Comparison of ENCODE assay signal across 13 mouse cellular contexts in genomic region chr11:20309044-20309443, GRCm38 (mm10). TPM values are rescaled to one million over a fixed set of nuclear protein-coding genes. Genes with fewer than 3 reads are reported as not detected.
DNase-seq lines count a peak whose midpoint lies in the region; ATAC-seq and TF ChIP-seq lines count a peak whose summit lies in the region.
"Had no signal": no experiment of that assay in that cellular context is flagged by ENCODE, and none has a peak within 500 bp of the region (broad histone marks: within the 10 kb centered on the region; RNA-seq: fewer than 3 reads in every experiment).

No protein-coding gene starts in this region.

- WGBS in heart, embryonic 14.5 days: 69% methylated on average over 5 of the region's 5 CpGs
- 80% methylated on average over 5 of the region's 5 CpGs for WGBS in heart, embryonic 12.5 days
- WGBS in limb, embryonic 14.5 days: 62% methylated on average over 5 of the region's 5 CpGs
- 90% methylated on average over 5 of the region's 5 CpGs for WGBS in limb, embryonic 10.5 days
- WGBS in hindbrain, postnatal 0 days: 47% methylated on average over 5 of the region's 5 CpGs

- H3K4me2 ChIP-seq in heart, embryonic 14.5 days (ENCODE audit: low read length): no peak overlapping the region
- no peak overlapping the region for H3K4me2 ChIP-seq in heart, embryonic 12.5 days
- no peak overlapping the region for H3K4me2 ChIP-seq in limb, embryonic 14.5 days (replicated peaks; ENCODE audit: low read depth, low read length, severe bottlenecking)
- no peak overlapping the region for H3K4me2 ChIP-seq in hindbrain, postnatal 0 days (ENCODE audit: low read depth, low read length)

- no peak for TF ChIP-seq POLR2A in limb, embryonic 14.5 days (IDR thresholded peaks at IDR 0.05; ENCODE audit: borderline replicate concordance, extremely low read depth, insufficient read depth, insufficient read length)

- peaks cover 14% of the 10 kb centered on the region; the same call in 1 of the 2 replicates for H3K36me3 ChIP-seq in heart, embryonic 14.5 days (ENCODE audit: control insufficient read depth, insufficient read depth, low read length)
- H3K36me3 ChIP-seq in heart, embryonic 12.5 days: peaks cover 36% of the 10 kb centered on the region
- H3K36me3 ChIP-seq in limb, embryonic 14.5 days (ENCODE audit: control insufficient read depth, insufficient read depth, low read length): peaks cover 33% of the 10 kb centered on the region
- peaks cover 43% of the 10 kb centered on the region for H3K36me3 ChIP-seq in limb, embryonic 10.5 days
- peaks cover 56% of the 10 kb centered on the region for H3K36me3 ChIP-seq in hindbrain, postnatal 0 days (ENCODE audit: insufficient read depth, low read length)

- no peak for ATAC-seq in heart, embryonic 14.5 days (ENCODE audit: insufficient number of reproducible peaks, insufficient read depth, low FRiP score, low read depth)
- no peak for ATAC-seq in heart, embryonic 12.5 days (ENCODE audit: insufficient number of reproducible peaks, low FRiP score)
- no peak for ATAC-seq in limb, embryonic 14.5 days (ENCODE audit: low FRiP score, low read depth)
- ATAC-seq in hindbrain, postnatal 0 days: 0 out of 2 replicates have a peak, but pooled peaks have one; percentile 55

- no peak overlapping the region for H3K9ac ChIP-seq in heart, embryonic 14.5 days (ENCODE audit: low read length)
- H3K9ac ChIP-seq in heart, embryonic 12.5 days: no peak overlapping the region
- no peak overlapping the region for H3K9ac ChIP-seq in limb, embryonic 14.5 days (ENCODE audit: low read depth, low read length, severe bottlenecking)
- H3K9ac ChIP-seq in hindbrain, postnatal 0 days (replicated peaks; ENCODE audit: low read length): no peak overlapping the region

- peak; percentile 72 for DNase-seq in limb, embryonic 14.5 days (ENCODE audit: low spot score)
- no peak for DNase-seq in limb, embryonic 10.5 days (ENCODE audit: low spot score)
- peak; percentile 81 for DNase-seq in adipocyte (ENCODE audit: low spot score)
- peak; percentile 61 for DNase-seq in hindbrain, postnatal 0 days (ENCODE audit: low spot score)
- no peak for DNase-seq in frontal cortex, adult 2 months (ENCODE audit: extremely low spot score in 1 of 2, low spot score in 1 of 2)
- no peak for DNase-seq in right cerebral cortex, postnatal 10 days (ENCODE audit: low spot score in 2 of 2)
- DNase-seq: cerebellum, postnatal 10 days; gastrocnemius, postnatal 25 days; right cerebral cortex, postnatal 4 days had no signal

- no peaks in the 10 kb centered on the region for H3K27me3 ChIP-seq in heart, embryonic 14.5 days (ENCODE audit: control insufficient read depth, insufficient read depth, low read length)
- no peaks in the 10 kb centered on the region for H3K27me3 ChIP-seq in heart, embryonic 12.5 days (replicated peaks)
- H3K27me3 ChIP-seq in limb, embryonic 14.5 days (ENCODE audit: control insufficient read depth, insufficient read depth, low read length): no peaks in the 10 kb centered on the region
- no peaks in the 10 kb centered on the region for H3K27me3 ChIP-seq in limb, embryonic 10.5 days (ENCODE audit: low read depth, poor library complexity, severe bottlenecking)
- H3K27me3 ChIP-seq in hindbrain, postnatal 0 days (ENCODE audit: insufficient read depth, low read length): no peaks in the 10 kb centered on the region
- H3K27me3 ChIP-seq: CH12.LX had no signal

- TF ChIP-seq CTCF in hindbrain, postnatal 0 days (IDR thresholded peaks at IDR 0.05; ENCODE audit: low read depth): no peak

- no peaks in the 10 kb centered on the region for H3K9me3 ChIP-seq in heart, embryonic 14.5 days (ENCODE audit: control insufficient read depth, low read length)
- no peaks in the 10 kb centered on the region for H3K9me3 ChIP-seq in heart, embryonic 12.5 days (replicated peaks)
- H3K9me3 ChIP-seq in limb, embryonic 14.5 days (ENCODE audit: control insufficient read depth, low read length): no peaks in the 10 kb centered on the region
- H3K9me3 ChIP-seq in limb, embryonic 10.5 days (replicated peaks): no peaks in the 10 kb centered on the region
- H3K9me3 ChIP-seq in hindbrain, postnatal 0 days (ENCODE audit: low read length): no peaks in the 10 kb centered on the region

- H3K4me1 ChIP-seq in heart, embryonic 14.5 days (ENCODE audit: control insufficient read depth in 2 of 2, insufficient read depth in 2 of 2, low read length in 2 of 2): no peaks in the 10 kb centered on the region
- 0 out of 2 replicates have a peak, but pooled peaks cover 3% of the 10 kb centered on the region for H3K4me1 ChIP-seq in heart, embryonic 12.5 days (replicated peaks)
- H3K4me1 ChIP-seq in limb, embryonic 14.5 days (ENCODE audit: control insufficient read depth, insufficient read depth, low read length): no peaks in the 10 kb centered on the region
- no peaks in the 10 kb centered on the region for H3K4me1 ChIP-seq in limb, embryonic 10.5 days
- H3K4me1 ChIP-seq in hindbrain, postnatal 0 days (ENCODE audit: insufficient read depth, low read length): no peaks in the 10 kb centered on the region

- peak overlapping the region; percentile 31 to 43; a peak in 2 of 4 replicates for H3K27ac ChIP-seq in heart, embryonic 14.5 days (replicated peaks in 1 of 2; ENCODE audit: control insufficient read depth in 1 of 2, insufficient read depth in 1 of 2, low read depth in 2 of 2, low read length in 2 of 2)
- H3K27ac ChIP-seq in heart, embryonic 12.5 days (ENCODE audit: poor library complexity, severe bottlenecking): no peak overlapping the region
- no peak overlapping the region for H3K27ac ChIP-seq in limb, embryonic 14.5 days (replicated peaks; ENCODE audit: low read depth, low read length)
- no peak overlapping the region for H3K27ac ChIP-seq in limb, embryonic 10.5 days
- peak overlapping the region; percentile 60; the same call in 1 of the 2 replicates for H3K27ac ChIP-seq in hindbrain, postnatal 0 days

- no peak overlapping the region for H3K4me3 ChIP-seq in heart, embryonic 14.5 days (ENCODE audit: control insufficient read depth in 1 of 2, insufficient read depth in 1 of 2, low read depth in 1 of 2, low read length in 2 of 2)
- H3K4me3 ChIP-seq in heart, embryonic 12.5 days: no peak overlapping the region
- no peak overlapping the region for H3K4me3 ChIP-seq in limb, embryonic 14.5 days (replicated peaks; ENCODE audit: low read length)
- H3K4me3 ChIP-seq in limb, embryonic 10.5 days: no peak overlapping the region
- no peak overlapping the region for H3K4me3 ChIP-seq in hindbrain, postnatal 0 days (ENCODE audit: low read length)

RNA-seq across cellular contexts. Expression of gene Slc1a4, which starts 23.5 kb away (rescaled TPM):
- polyA plus RNA-seq in heart, embryonic 14.5 days (2014; fragmentation: Nextera tagmentation; extraction: Ambion mirVana): 6.3 and 7.5 TPM in 2 replicates
- polyA plus RNA-seq in heart, embryonic 12.5 days (2016; fragmentation: Nextera tagmentation; extraction: Ambion mirVana): 12.1 and 12.4 TPM in 2 replicates
- 15.1 and 18.5 TPM in 2 replicates for polyA plus RNA-seq in limb, embryonic 14.5 days (2012; rRNA removed)
- 20.1 and 21.8 TPM in 2 replicates for polyA plus RNA-seq in limb, embryonic 14.5 days (2014; fragmentation: Nextera tagmentation; extraction: Ambion mirVana)
- polyA plus RNA-seq in limb, embryonic 10.5 days (2016; fragmentation: Nextera tagmentation; extraction: Ambion mirVana): 11.1 and 11.9 TPM in 2 replicates
- total RNA-seq in hindbrain, postnatal 0 days (2014; rRNA removed): 199 and 217 TPM in 2 replicates
- polyA plus RNA-seq in hindbrain, postnatal 0 days (2015; fragmentation: Nextera tagmentation; extraction: Ambion mirVana): 70.5 and 71.4 TPM in 2 replicates
- 24.3 and 30.8 TPM in 2 replicates for polyA plus RNA-seq in frontal cortex, adult 2 months (2012; rRNA removed)
- total RNA-seq: neutrophil, adult 5-6 weeks had no signal

RNA-seq across cellular contexts. Expression of gene Cep68, which starts 59.8 kb away (rescaled TPM):
- 31.0 and 33.9 TPM in 2 replicates for polyA plus RNA-seq in heart, embryonic 14.5 days (2014; fragmentation: Nextera tagmentation; extraction: Ambion mirVana)
- polyA plus RNA-seq in heart, embryonic 12.5 days (2016; fragmentation: Nextera tagmentation; extraction: Ambion mirVana): 36.1 and 39.5 TPM in 2 replicates
- polyA plus RNA-seq in limb, embryonic 14.5 days (2012; rRNA removed): 28.5 and 35.3 TPM in 2 replicates
- polyA plus RNA-seq in limb, embryonic 14.5 days (2014; fragmentation: Nextera tagmentation; extraction: Ambion mirVana): 29.7 and 33.4 TPM in 2 replicates
- 43.7 and 50.8 TPM in 2 replicates for polyA plus RNA-seq in limb, embryonic 10.5 days (2016; fragmentation: Nextera tagmentation; extraction: Ambion mirVana)
- 43.5 and 61.1 TPM in 2 replicates for total RNA-seq in hindbrain, postnatal 0 days (2014; rRNA removed)
- polyA plus RNA-seq in hindbrain, postnatal 0 days (2015; fragmentation: Nextera tagmentation; extraction: Ambion mirVana): 23.1 and 24.4 TPM in 2 replicates
- 18.9 and 19.6 TPM in 2 replicates for polyA plus RNA-seq in frontal cortex, adult 2 months (2012; rRNA removed)

Comparison
In these comparisons a context has a peak if more than half of its experiments do, and no peak if none do; other contexts are left out.
1. H3K27ac ChIP-seq: peak in heart, embryonic 14.5 days (2 of 2) and hindbrain, postnatal 0 days (single experiment); none in heart, embryonic 12.5 days (single experiment), limb, embryonic 14.5 days (single experiment) and limb, embryonic 10.5 days (single experiment).
2. DNase-seq: peak in limb, embryonic 14.5 days (single experiment), adipocyte (single experiment) and hindbrain, postnatal 0 days (single experiment); none in limb, embryonic 10.5 days (single experiment), frontal cortex, adult 2 months (0 of 2) and right cerebral cortex, postnatal 10 days (0 of 2).